Mouse (Mus musculus) layer of hippocampus, adult 8-10 months (tissue): ENCODE data around the gene Nudt9. TPM values are rescaled to one million over a fixed set of nuclear protein-coding genes. Genes with fewer than 3 reads are reported as not detected.

Source experiments
- microRNA-seq, 2 experiments: library from miRNA; unstranded; fragments of <30 nt; microRNA quantifications; one replicate each; pipeline ENCODE4 v1.2.0; 2022
- total RNA-seq, 4 experiments: library from RNA; stranded (reverse); gene quantifications; 2 replicates each; pipeline ENCODE4 v1.2.4; 2022

Nudt9 gene
- total RNA-seq, 4 experiments from 2014 or later: 64.8 to 79.1 (median 69.7) TPM

Small RNAs within 50 kb of the gene (microRNA-seq; reads per million reads assigned to microRNA genes)
- 0.32 to 0.51 reads per million in 2 experiments for gene Mir5619

Other genes starting within 250 kb of the Nudt9 start
- 10 to 100 TPM; 28.9 to 33.5 (median 30.9) TPM for gene Klhl8, start 135.0 kb upstream of the Nudt9 start, total RNA-seq
- not detected for gene Hsd17b13, start 68.9 kb upstream of the Nudt9 start, total RNA-seq
- gene Hsd17b11, start 24.4 kb upstream of the Nudt9 start, total RNA-seq: 10 to 100 TPM; 51.2 to 60.3 (median 54.6) TPM
- gene Gm17660, start 31.3 kb downstream of the Nudt9 start, total RNA-seq: under 1 TPM in 1 of 4 experiments, not detected in 3; 0.80 TPM
- 1,000 to 10,000 TPM; 1,478 to 1,666 (median 1,550) TPM for gene Sparcl1, start 67.4 kb downstream of the Nudt9 start, total RNA-seq
- gene Dspp, start 124.4 kb downstream of the Nudt9 start, total RNA-seq: under 1 TPM in 1 of 4 experiments, not detected in 3; 0.14 TPM
- 1 to 10 TPM; 5.1 to 6.0 (median 5.2) TPM for gene Dmp1, start 156.3 kb downstream of the Nudt9 start, total RNA-seq